Mouse (Mus musculus): Measurements from ENCODE around the gene Zfp536.

Gene Zfp536

GRCm38 (mm10) chr7:37689561-37690305 lies 83.7 kb downstream of the Zfp536 start:
- no peak for DNase-seq (ENCODE audit: low spot score in 2 of 2)

- no peak for DNase-seq (ENCODE audit: low spot score in 2 of 2)
Observed at GRCm38 (mm10) chr7:37689107-37689511, 84.3 kb downstream of the Zfp536 start.

- no peak for DNase-seq (ENCODE audit: low spot score in 2 of 2)
Observed at GRCm38 (mm10) chr7:37686366-37686765, 87.1 kb downstream of the Zfp536 start.

GRCm38 (mm10) chr7:37685247-37685646 lies 88.2 kb downstream of the Zfp536 start:
- no peak for DNase-seq (ENCODE audit: low spot score in 2 of 2)

- no peak for DNase-seq (ENCODE audit: low spot score in 2 of 2)
Observed at GRCm38 (mm10) chr7:37681335-37681734, 92.1 kb downstream of the Zfp536 start.

GRCm38 (mm10) chr7:37663676-37664365 lies 109.6 kb downstream of the Zfp536 start:
- DNase-seq (ENCODE audit: low spot score in 2 of 2): no peak

- no peak for DNase-seq (ENCODE audit: low spot score in 2 of 2)
Observed at GRCm38 (mm10) chr7:37648671-37649070, 124.8 kb downstream of the Zfp536 start.

- no peak for DNase-seq (ENCODE audit: low spot score in 2 of 2)
Observed at GRCm38 (mm10) chr7:37647917-37648615, 125.4 kb downstream of the Zfp536 start.

GRCm38 (mm10) chr7:37639740-37640397 lies 133.6 kb downstream of the Zfp536 start:
- DNase-seq (ENCODE audit: low spot score in 2 of 2): no peak

- no peak for DNase-seq (ENCODE audit: low spot score in 2 of 2)
Observed at GRCm38 (mm10) chr7:37634812-37635211, 138.6 kb downstream of the Zfp536 start.

- no peak for DNase-seq (ENCODE audit: low spot score in 2 of 2)
Observed at GRCm38 (mm10) chr7:37630410-37630809, 143.0 kb downstream of the Zfp536 start.

- DNase-seq (ENCODE audit: low spot score in 2 of 2): no peak
Observed at GRCm38 (mm10) chr7:37627897-37628510, 145.4 kb downstream of the Zfp536 start.

- no peak for DNase-seq (ENCODE audit: low spot score in 2 of 2)
Observed at GRCm38 (mm10) chr7:37625758-37626157, 147.7 kb downstream of the Zfp536 start.

- DNase-seq (ENCODE audit: low spot score in 2 of 2): no peak
Observed at GRCm38 (mm10) chr7:37624759-37625340, 148.6 kb downstream of the Zfp536 start.

GRCm38 (mm10) chr7:37623903-37624758 lies 149.3 kb downstream of the Zfp536 start:
- DNase-seq (ENCODE audit: low spot score in 2 of 2): no peak

GRCm38 (mm10) chr7:37619254-37619653 lies 154.2 kb downstream of the Zfp536 start:
- no peak for DNase-seq (ENCODE audit: low spot score in 2 of 2)

- no peak for DNase-seq (ENCODE audit: low spot score in 2 of 2)
Observed at GRCm38 (mm10) chr7:37617880-37618279, 155.6 kb downstream of the Zfp536 start.

GRCm38 (mm10) chr7:37615932-37616331 lies 157.5 kb downstream of the Zfp536 start:
- no peak for DNase-seq (ENCODE audit: low spot score in 2 of 2)

GRCm38 (mm10) chr7:37614381-37614780 lies 159.1 kb downstream of the Zfp536 start:
- no peak for DNase-seq (ENCODE audit: low spot score in 2 of 2)

GRCm38 (mm10) chr7:37608556-37608955 lies 164.9 kb downstream of the Zfp536 start:
- no peak for DNase-seq (ENCODE audit: low spot score in 2 of 2)
